Mouse (Mus musculus) left cerebral cortex, adult 9 months (tissue): ENCODE results near the gene Wnk3.
"Not testable (repeated sequence)": the region's sequence is repeated elsewhere in the genome, so short reads cannot be mapped to it uniquely, and the experiment has no call there.

Source experiments
- DNase-seq, 2 experiments: peaks; one replicate each; pipeline ENCODE4 v3.0.0; 2022; ENCODE audit warnings: low spot score in 2 of 2

Wnk3 gene

DNA sequence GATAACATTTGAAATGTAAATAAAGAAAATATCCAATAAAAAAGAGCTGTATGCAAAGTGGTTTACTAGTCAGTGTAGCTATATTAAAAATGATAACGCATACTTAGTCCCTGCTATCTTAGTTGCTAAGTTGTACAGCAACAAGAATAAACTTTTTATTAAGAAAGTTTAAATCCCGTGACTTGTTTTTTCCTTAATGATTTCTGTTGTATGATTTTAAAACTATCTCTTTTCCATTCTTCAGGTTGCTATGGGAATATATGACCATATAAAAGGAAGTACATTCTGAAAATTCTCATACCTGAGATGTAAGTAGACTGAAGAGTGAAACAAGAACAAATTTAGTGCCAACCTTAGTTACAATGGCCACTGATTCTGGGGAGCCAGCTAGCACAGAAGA, at the start of gene Wnk3:
Wnk3 (plus strand) TSS at position 301 of the 400 bp plus-strand sequence.
- no peak for DNase-seq

DNA sequence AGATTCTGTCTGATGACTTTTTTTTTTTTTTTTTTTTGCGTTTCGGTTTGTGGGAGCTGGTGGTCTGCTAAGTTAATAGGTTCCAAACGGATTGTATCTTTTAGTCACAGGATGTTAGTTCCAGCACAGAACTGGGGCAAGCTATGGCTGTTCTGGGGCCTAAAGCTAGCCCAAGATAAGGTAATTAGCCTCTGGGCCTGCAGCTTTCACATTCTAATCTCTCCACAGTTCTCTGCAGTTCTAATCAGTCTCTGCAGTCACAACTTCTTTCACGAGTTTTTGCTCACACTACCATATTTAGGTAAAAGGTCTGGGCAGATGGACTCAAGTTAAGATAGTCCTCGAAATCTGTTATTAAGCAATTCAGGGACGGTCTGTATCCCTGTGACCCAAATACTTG, 39.5 kb upstream of the Wnk3 start:
- DNase-seq, result no peak

DNA sequence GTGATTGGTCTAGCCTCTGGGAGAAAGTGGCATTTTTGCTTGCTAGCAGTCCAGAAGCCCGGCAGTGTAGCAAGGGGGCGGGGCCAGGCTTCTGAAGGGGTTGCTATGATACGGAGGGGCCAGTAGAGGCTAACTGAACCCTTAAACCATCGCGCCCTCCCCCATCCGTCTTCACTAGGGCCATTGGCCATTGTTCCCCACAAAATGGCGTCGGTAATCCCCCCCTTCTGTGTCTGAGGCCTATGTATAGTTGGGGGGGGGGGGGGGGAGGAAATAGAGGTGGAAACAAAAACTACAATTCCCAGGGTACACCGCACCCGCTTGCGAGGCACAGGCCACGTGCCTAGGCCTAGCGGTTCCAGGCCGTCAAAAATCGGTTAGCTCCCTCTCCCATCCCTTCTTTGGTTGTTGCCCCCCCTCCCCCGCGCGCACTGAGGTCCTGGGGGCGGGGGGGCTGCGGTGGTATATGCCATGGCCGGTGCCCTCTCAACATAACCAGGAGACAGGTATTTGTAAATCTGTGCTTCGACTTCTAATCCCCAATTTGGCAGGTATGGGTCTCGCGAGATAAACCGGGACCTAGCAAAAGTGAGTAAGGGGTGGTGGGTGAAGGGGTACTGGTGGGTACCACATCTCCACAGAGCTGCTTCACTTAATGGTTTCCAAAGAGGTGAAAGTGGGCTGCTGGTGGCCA, 29.3 kb upstream of the Wnk3 start:
- DNase-seq, result peak; percentile 14 to 52

DNA sequence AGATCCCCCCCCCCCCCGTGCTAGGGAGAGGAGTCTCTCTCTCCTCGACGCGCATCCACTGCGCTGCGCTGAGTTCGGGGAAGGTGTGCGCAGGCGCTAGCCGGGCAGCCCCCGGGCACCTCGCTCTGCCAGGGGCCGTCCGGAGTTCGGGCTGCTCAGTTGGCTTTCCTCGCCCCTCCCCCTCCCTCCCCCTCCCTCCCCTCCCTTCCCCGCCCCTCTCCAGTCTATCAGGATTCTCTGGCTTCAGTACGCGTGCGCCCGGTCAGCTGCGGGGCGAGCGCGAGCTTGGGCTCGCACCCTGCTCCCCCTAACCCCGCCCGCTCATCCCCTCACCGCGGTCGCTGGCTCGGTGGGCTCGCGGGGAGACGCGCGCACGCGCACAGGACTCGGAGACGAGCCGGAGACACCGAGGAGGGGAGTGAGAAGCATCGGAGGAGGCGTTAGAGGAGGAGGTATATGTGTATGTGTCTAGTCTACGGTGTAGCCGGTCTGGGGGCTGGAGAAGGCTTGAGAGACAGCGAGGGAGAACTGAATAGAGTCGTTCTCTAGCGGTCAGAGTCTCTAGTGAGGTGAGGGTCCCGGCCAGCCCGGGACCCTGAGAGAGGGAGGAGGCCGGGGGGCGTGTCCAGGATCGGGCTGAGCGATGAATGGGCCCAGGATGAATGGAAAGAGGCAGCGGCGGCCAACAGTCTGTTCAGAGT, 28.5 kb upstream of the Wnk3 start:
- DNase-seq, result peak; percentile 18 to 55

DNA sequence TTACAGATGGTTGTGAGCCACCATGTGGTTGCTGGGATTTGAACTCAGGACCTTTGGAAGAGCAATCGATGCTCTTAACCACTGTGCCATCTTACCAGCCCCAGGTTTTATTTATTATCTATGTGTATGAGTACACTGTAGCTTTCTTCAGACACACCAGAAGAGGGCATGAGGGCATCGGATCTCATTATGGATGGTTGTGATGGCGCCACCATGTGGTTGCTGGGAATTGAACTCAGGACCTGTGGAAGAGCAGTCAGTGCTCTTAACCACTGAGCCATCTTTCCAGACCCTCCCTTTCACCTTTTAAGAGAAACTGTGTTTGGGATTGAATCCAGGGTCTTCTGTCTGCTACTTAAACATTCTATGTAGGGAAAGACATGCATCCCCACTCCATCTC, 24.7 kb upstream of the Wnk3 start:
- DNase-seq, result not testable (repeated sequence)

DNA sequence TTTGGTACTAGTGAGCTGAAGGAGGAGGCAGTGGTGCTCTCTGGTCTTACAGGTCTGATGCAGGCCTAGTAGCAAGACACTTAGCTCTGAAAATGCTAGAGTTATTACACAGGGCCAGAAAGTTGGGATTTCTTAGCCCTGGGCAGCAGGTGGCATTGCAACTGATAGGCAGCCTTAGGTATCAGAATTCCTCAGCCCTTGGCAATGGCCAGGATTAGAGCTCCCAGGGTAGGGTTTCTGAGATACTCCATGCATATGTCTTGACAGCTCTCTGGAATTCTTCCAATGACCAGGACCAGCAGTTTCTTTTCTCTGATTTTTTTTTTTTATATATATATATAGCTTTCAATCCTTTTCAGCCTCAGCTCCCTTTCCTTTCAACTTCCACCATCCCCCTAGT, 100.5 kb downstream of the Wnk3 start:
- no peak for DNase-seq

DNA sequence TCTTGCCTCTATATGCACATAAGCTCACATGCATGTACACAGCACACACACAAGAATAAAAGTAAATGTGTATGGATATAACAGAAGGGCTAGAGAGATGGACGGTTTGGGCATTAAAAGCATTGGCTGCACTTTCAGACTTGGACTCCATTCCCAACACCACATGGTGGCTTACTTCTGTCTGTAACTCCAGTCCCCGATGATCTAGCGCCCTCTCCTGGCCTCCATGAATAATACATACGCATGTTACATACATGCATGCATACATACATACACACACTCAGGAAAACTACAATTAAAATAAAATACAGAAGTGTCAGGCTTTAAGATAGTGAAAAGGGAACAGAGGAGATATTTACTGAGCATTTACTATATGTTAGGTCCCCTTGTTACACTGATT, 115.9 kb downstream of the Wnk3 start:
- DNase-seq, result no peak

DNA sequence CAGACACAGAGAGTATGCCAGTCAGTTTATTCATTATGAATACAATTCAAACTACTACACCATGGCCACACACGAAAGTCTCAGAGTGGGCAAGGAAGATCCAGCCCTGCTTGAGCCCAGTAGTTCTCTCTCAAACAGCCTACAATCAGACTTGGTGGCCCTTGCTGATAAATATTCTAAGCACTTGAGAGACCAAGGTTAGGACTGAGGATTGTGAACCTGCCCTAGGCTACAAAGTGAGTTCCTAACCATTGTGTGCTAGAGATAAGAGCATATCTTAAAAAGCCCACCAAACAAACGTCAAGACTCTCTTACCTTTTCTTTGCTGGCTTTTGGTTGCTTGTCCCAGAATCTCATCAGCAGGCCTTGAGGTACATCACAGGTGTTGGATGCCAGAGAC, 135.7 kb downstream of the Wnk3 start:
- no peak for DNase-seq

DNA sequence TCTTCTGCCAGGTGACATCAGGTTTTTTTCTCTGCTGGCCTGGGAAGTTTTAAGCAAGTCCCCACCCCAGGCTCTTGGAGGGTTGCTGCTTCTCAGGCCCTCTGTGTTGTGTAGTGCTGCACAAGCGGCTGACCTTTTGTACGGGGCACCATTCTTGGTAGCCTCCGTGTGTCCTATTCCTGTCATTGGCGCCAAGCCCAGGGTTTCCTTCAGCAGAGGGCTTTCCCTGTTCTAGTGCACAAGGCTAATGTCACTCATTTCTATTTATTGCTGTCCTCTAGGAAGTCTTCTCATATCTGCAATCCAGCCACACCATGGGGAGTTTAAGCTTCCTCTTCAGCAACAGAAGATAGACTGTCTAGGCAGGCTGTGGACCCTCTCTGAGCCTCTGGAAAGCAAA, 139.9 kb downstream of the Wnk3 start:
- DNase-seq, result no peak

DNA sequence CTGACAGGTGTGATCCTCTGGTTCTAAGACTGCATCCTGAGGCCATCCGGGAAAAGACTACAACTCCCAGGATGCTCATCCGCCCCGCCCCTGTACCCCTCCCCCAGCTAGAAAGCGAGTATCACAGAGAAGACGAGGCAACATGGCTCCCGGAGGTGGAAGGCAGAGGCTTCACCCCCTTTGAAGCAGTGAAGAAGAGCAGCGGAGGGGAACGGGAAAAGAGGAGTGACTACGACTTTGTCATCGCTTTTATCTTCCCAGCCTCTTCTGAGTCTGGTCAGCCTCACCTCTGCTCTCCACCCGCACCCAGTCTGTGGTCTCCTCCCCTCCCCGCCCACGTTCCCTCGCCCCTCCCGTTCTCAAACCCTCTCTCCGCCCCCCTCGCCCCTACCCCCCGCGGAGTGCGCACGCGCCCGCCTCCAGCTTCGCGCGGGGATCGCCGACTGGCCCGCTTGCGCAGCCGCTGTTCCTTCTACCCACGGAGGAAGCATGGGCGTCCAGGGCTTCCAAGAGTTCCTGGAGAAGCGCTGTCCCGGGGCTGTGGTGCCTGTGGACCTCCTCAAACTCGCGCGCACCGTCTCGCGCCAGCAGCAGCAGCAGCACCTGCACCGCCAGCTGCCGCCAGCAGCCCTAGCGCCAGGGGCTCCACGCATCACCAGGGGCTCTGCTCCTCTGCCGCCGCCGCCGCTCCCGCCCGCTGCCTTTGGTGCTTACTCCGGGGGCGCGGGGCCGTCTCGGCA, 146.1 kb downstream of the Wnk3 start, which contains the start of gene Fam120c:
Fam120c (plus strand) TSS at position 415 of the 740 bp plus-strand sequence.
- peak; percentile 52 to 81 for DNase-seq

DNA sequence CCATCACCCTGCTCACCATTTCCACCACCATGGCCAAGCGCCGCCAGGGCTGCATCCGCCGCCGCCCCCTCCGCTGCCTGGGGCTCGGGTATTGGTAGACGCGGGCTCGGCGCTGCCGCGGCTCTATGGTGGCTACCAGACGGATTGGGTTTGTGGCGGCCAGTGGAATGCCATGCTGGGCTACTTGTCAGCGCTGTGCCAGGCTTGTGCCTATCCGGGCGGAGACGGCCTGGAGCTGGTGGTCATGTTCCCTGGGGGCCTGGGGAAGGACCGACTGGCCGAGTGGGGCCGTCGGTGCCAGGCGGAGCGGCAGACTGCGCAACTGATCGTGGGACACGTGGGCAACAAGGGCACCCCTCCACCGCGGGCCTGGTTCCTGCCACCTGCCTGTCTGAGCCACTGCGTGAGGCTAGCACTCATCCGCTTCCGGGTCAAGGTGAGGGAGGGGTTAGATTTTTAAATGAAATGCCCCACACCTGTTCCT, 146.7 kb downstream of the Wnk3 start:
- peak in 1 of 2 experiments; percentile 37 for DNase-seq

DNA sequence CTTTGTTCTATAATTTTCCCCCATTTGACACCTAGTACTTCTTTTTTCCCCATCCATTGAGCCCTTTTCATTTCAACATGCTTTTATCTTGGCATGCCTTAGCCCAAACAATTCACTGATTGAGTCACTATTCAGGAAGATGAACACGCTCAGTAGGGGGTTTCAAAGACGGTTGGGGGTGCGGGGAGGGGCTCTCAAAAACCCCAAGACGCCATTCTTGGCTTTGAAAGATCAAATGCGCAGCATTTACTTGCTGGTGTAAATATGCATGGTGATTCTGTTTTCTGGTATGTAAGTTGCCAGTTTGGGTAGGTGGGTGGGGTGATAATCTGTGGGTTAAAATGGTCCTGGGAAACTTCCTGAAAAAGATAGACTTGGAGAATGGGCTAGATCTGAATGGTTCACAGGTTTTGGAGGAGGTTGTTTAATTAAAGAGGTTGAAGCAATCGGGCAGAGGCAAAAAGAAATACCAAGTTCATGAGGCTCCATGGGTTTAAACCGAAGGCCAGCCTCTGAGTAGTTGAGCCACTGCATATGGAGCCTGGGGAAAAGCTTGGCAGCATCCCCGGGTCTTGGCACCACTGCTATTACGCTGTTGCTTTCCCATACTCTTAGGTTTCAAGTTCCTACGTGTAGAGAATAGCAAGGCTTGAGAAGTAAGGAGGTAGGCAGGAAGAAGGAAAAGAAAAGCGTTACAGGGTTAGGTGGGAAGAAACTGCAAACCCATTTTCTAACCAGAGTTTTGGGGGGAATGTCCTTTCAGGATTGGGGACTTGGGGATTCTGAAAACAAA, 147.7 kb downstream of the Wnk3 start:
- DNase-seq, result no peak

DNA sequence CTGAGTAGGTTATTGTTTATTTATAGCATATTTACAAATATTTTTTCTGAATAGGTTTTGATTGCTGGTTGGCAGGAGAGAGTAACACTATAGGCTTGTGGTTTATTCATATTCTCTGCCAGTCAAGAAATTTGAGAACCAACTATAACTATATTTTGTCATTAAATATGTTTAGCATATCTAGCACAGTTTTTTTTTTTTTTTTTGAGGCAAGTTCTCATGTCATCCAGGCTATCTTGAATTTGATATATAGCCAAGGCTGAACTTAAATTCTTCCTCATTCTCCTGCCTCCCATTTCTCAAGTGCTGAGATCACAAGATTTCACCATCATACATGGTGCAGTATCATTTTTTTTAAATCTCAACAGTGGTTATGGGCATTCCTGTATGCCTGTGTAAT, 149.4 kb downstream of the Wnk3 start:
- DNase-seq, result no peak

DNA sequence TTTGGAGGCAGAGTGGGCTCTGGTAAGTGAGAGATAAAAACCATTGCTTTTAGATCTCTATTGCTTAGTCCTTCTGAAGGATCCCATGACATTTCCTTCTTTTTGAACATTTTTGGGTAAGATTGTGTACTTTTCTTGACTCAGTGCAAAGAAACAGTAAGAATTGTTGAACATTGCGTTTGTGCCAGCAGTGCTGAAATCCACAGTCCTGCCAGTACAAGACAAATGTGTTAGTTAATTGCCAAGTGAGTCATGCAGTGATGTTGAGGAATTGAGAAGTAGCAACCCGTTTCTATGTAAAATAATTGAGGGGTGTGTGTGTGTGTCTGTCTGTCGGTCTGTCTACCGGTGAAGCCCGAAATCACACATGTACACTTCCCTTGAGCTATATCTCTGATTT, 151.4 kb downstream of the Wnk3 start:
- no peak for DNase-seq
